Mouse (Mus musculus) adrenal gland, adult 8-10 months (tissue): ENCODE data around the gene Ntf3. TPM values are rescaled to one million over a fixed set of nuclear protein-coding genes. Genes with fewer than 3 reads are reported as not detected.

ENCODE experiments used
- DNase-seq: peaks from one replicate; pipeline ENCODE4 v3.0.0; 2022
- total RNA-seq, 4 experiments: library from RNA; stranded (reverse); gene quantifications; 2 replicates each; pipeline ENCODE4 v1.2.4; 2022

Gene Ntf3
- total RNA-seq, 4 experiments from 2014 or later: 1.3 to 4.1 (median 2.6) TPM

- no peak for DNase-seq
Measured at GRCm38 (mm10) chr6:126159279-126160066, 7.2 kb downstream of the Ntf3 start.

- DNase-seq: no peak
Measured at GRCm38 (mm10) chr6:126155928-126156327, 10.8 kb downstream of the Ntf3 start.

- DNase-seq: no peak
Measured at GRCm38 (mm10) chr6:126154372-126154982, 12.2 kb downstream of the Ntf3 start.

DNA sequence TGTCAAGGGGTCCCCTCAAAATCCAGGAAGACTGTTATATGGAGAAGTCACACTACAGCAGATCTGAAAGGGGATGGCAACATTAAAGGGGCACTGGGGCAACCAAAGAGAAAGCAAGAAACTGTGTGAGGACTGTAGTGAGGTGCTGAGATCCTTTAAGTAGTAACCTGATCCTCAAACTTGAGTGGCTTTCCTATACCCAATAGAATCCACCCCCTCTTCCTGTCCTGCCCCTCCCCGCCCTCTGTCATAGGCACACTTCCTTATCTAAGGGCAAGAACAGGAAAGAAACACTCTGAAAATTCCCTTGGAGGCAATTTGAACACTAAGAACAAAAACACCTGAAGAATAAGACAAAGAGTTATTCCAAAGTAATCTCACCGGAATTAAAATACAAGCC lies 13.6 kb downstream of the Ntf3 start:
- no peak for DNase-seq

DNA sequence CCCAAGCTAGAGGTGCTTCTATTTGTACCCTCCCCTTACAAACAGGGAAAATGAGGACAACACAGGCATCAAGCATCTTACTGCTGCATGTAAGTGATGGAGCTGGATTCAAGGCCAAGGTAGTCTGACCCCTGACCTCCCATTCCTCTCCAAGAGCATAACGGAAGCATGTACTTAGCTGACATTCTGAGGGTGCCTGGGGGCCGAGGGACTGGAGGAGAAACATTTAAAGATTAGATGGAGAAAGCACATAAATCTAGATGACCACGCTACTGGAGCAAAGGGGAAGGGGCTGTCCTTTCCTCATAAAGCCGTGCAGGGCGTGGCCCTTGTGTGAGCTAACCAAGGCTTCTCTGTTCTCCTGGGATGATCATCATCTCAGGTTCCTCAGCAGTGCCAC lies 23.1 kb downstream of the Ntf3 start:
- no peak for DNase-seq

- no peak for DNase-seq
Measured at GRCm38 (mm10) chr6:126142741-126143140, 24.0 kb downstream of the Ntf3 start.

DNA sequence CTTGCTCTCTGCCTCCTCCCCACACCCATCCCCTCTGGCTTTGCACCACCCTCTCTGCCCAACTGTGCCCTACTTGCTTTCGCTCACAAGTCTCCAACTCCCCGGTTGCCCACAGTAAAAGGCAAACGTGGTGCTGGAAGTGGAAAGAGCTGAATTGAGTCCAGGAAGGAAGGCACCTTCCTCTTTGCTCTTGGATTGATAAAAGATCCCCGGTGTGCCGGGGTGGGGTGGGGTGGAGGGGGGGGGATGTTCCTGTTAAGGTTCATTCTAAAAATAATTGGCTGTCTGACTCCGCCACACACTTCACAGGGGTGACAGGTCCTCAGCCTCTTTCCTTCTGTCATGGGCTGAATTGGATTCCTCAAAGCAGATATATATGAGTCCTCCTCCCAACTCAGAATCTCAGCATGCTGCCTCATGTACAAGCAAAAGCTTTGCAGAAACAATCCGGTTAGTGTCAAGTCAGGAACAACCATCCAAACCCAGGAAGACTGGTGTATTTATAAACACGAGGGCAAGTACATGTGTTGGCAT lies 24.6 kb downstream of the Ntf3 start:
- no peak for DNase-seq

DNA sequence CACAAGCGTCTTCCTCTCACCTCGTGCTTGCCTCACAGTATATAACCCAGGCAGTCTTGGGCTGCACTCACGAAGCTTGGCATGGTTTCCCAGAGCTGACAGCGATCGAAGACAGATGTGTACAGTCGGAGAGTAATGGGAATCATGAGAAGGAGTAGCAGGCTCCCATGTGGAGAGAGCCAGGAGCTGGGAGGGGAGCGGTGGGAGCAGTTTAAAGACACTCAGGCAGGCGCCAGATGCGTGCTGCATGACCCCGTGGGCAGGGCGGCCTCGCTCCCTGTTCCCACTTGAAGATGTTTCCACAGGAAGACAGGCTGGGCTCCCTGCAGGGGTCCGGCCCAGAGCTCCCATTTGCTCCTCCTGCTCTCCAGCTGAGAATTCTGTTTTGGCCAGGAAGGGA lies 25.2 kb downstream of the Ntf3 start:
- DNase-seq: no peak

DNA sequence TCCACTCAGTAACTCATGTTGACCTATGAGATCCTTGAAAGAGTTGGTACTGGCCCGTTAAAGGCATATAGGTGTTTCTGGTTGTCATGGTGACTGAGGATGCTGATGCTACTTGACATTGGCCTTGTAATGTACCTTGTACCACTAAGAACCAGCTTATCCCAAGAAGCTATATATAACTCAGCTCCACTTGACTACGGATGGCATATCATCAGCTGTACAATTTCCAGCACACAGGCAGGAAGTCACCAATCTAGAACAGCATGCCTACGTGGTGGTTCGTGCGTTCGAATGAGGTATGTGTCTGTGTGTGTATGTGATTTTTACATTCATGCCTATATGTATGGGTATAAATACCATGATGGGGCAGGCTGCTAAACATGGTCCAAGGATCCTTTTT lies 25.7 kb downstream of the Ntf3 start:
- no peak for DNase-seq

GRCm38 (mm10) chr6:126140416-126140815 lies 26.3 kb downstream of the Ntf3 start:
- no peak for DNase-seq

GRCm38 (mm10) chr6:126134155-126134906 lies 32.4 kb downstream of the Ntf3 start:
- peak; percentile 16 for DNase-seq

DNA sequence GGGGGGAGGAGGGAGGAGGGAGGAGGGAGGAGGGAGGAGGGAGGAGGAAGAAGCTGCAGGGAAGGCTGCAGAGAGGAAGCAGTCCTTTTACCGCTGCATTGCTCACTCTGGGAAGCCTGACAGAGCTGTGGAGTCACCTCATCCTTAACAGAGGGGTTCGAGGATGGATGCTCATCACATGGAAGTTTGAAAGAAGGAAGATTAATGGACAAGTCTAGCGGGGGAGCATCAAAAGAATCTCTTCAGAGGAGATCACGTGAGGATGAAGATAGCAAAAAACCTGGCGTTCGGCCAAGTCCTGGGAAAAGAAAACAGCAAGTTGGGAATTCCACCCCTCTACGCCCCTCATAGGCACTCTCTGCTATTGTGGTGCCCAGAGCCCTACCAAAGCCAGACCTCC lies 38.5 kb downstream of the Ntf3 start:
- DNase-seq: no peak

- no peak for DNase-seq
Measured at GRCm38 (mm10) chr6:126118247-126118646, 48.5 kb downstream of the Ntf3 start.

GRCm38 (mm10) chr6:126117191-126117590 lies 49.5 kb downstream of the Ntf3 start:
- peak; percentile 30 for DNase-seq

DNA sequence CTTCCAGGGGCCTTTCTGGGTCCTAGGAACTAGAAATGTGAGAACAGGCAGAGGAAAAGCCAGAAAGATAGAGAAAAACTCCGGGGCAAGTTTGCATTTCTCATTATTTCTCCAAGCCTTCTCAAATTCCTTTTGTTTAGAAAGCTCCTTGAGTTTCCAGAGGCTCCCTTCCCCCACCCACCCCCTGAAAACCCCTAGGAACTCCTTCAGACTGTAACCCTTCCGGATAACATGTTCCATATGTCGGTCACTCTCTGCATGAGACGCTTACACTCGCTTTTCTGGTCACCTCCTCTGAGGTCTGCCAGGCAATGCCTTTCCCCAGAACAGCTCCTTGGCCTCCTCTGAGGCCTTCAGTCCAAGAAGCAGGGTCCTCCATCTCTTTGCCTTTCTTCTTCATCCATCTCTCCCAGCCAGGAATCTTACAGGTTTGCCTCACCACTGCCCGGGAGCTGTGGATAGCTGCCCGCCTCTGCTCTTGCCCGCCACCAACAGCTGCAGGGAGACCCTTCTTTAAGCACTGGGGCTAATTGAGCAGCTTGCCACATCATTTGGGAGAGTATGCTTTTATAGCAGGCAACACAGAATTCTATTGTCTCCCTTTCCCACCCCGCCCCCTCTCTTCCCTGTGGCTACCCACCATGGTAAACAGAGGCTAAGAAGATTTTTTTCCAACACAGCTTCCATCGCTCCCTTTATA lies 51.6 kb downstream of the Ntf3 start:
- no peak for DNase-seq

GRCm38 (mm10) chr6:126110892-126111835 lies 55.5 kb downstream of the Ntf3 start:
- DNase-seq: no peak

- no peak for DNase-seq
Measured at GRCm38 (mm10) chr6:126109184-126109583, 57.5 kb downstream of the Ntf3 start.

DNA sequence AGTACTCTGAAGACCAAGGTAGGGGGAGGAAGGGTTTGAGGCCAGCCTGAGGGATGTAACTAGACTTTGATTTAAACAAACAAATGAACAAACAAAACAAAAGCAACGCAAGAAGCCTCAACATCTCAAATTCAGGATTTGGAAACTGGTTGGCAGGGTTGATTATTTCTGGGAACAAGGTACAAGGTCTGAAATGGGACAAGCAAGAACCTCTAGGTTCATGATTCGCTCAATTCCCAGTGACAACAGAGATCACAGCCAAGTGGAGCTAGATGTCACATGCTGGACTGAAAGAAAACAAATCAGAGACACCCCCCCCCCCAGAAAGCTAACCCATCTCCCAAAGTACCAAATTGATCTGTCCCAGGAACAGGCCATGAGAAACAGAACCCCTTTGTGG lies 57.9 kb downstream of the Ntf3 start:
- no peak for DNase-seq

GRCm38 (mm10) chr6:126107398-126107797 lies 59.3 kb downstream of the Ntf3 start:
- DNase-seq: no peak

DNA sequence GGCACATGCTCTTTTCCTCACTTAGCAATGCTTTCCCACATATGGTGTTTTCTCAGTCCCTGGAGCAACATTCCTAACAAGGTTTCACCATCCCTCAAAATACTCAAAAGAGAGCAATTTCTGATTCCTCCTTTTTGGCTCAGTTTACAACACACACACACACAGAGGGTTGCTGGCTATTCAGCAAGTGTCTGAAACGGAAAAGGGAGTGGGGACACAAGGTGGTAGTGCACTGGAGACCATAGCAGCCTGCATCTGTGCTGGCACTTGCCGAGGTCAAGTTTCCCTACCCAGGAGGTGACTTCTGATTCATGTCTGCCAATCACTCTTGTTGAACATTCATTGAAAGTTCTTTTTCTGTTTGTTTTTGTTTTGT lies 59.9 kb downstream of the Ntf3 start:
- no peak for DNase-seq

DNA sequence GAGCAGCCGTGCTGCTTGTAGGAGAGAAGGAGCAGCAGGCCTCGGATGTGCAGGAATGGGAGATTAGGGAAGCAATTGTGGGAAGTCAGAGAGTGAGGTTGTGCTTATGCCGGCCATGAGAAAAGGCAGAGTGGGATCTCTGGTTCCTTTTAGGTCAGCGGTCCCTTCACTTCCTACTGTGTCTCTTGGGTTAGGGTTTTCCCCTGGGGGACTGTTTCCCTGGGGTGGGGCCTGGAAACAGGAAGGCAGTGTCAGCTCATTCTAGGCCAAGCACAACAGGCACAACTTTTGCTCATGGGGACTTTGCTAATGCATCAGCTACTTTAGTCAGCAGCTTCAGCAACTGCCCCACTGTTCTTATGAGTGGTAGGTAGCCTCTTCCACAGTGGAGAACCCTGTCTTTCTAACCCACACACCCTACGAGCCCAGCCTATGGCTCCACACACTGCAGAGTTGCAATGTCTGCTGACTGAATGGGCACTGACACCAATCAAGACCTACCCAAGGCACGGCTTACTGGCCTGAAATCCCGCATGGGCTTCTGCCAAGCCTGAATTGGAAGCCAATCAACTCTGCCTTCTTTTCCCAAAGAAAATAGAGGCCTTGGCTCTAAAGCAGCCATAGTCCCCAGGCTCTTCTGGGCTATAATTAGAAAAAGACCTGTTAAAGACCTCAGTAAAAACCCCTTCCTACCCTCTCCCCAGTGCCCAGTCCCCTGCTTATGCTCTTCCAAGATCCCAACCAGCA lies 60.5 kb downstream of the Ntf3 start:
- DNase-seq: peak; percentile 15
